Mouse (Mus musculus) lung, adult 2 months (tissue): ENCODE measurements around the gene Herc2.

Experiments used
- CTCF ChIP-seq: fragments of 200-500 bp; IDR thresholded peaks from 2 replicates; pipeline ENCODE4 v1.5.1; 2011; ENCODE audit warnings: mild to moderate bottlenecking, low read length, control low read depth; ENCODE audit not compliant: insufficient read depth
- POLR2A ChIP-seq: fragments of 200-500 bp; IDR thresholded peaks from 2 replicates; pipeline ENCODE4 v1.6.1; 2011; ENCODE audit warnings: low read depth, mild to moderate bottlenecking, control low read depth, low read length, borderline replicate concordance; ENCODE audit errors: extremely low read depth

DNA sequence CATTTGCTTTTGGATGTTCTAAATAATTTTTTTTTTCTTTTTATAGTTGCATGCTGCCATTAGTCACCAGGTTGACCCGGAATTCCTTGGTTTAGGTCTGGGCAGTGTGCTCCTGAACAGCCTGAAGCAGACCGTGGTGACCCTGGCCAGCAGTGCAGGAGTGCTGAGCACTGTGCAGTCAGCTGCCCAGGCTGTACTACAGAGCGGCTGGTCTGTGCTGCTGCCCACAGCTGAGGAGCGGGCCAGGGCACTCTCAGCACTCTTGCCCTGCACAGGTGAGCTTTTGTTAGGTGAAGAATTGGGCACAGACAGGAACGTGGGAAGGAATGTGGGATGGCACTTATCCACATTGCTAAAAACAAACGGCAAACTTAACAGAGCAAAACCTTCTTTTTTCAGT lies 63.0 kb downstream of the Herc2 start:
- TF ChIP-seq POLR2A (no peak), CTCF (no peak)
